Mouse (Mus musculus) hindbrain, embryonic 11.5 days (tissue): ENCODE measurements around the gene 2610318N02Rik. TPM values are rescaled to one million over a fixed set of nuclear protein-coding genes. Genes with fewer than 3 reads are reported as not detected.
"Not testable (repeated sequence)": the region's sequence is repeated elsewhere in the genome, so short reads cannot be mapped to it uniquely, and the experiment has no call there.

Source experiments
- ATAC-seq: fragments of 200-750 bp; cut with Nextera tagmentation; 2 replicates; pipeline ENCODE4 v1.8.0; 2017; ENCODE audit warnings: mild to moderate bottlenecking, moderate TSS enrichment, moderate library complexity; ENCODE audit not compliant: low FRiP score
- DNase-seq: peaks from one replicate; pipeline ENCODE4 v3.0.0-alpha.2; 2015; ENCODE audit warnings: low spot score
- H3K27ac ChIP-seq: fragments of 300-500 bp; sonication (generic); 2 replicates; pipeline ENCODE4 v1.5.1; 2014; ENCODE audit warnings: mild to moderate bottlenecking, low read depth, low read length
- H3K27me3 ChIP-seq: fragments of 300-500 bp; sonication (generic); 2 replicates; pipeline ENCODE4 v1.6.1; 2014; ENCODE audit warnings: mild to moderate bottlenecking, low read length, moderate library complexity, mixed read lengths; ENCODE audit not compliant: control insufficient read depth, insufficient read depth
- H3K36me3 ChIP-seq: fragments of 300-500 bp; sonication (generic); 2 replicates; pipeline ENCODE4 v1.6.1; 2014; ENCODE audit warnings: mild to moderate bottlenecking, low read length, moderate library complexity, mixed read lengths; ENCODE audit not compliant: control insufficient read depth, insufficient read depth
- H3K4me1 ChIP-seq: fragments of 300-500 bp; sonication (generic); replicated peaks from 2 replicates; pipeline ENCODE4 v1.6.1; 2014; ENCODE audit warnings: low read length, mixed read lengths; ENCODE audit not compliant: control insufficient read depth, insufficient read depth
- H3K4me2 ChIP-seq: fragments of 300-500 bp; sonication (generic); replicated peaks from 2 replicates; pipeline ENCODE4 v1.6.1; 2014; ENCODE audit warnings: mild to moderate bottlenecking, low read depth, low read length
- H3K4me3 ChIP-seq: fragments of 300-500 bp; sonication (generic); 2 replicates; pipeline ENCODE4 v1.5.1; 2014; ENCODE audit warnings: low read depth, low read length
- H3K9ac ChIP-seq: fragments of 300-500 bp; sonication (generic); 2 replicates; pipeline ENCODE4 v1.6.1; 2014; ENCODE audit warnings: low read depth, low read length
- H3K9me3 ChIP-seq: fragments of 300-500 bp; sonication (generic); 2 replicates; pipeline ENCODE4 v1.6.1; 2016; ENCODE audit warnings: low read length; ENCODE audit not compliant: control insufficient read depth
- WGBS: fragments of 180-500 bp; shearing (Covaris S2); extraction: QIAGEN DNeasy Blood & Tissue Kit; methylation state at CpG from one replicate; pipeline ENCODE4 v1.1.7; 2014; 5-methylcytosine and 5-hydroxymethylcytosine counted together
- polyA plus RNA-seq: library from polyadenylated mRNA; unstranded; fragments of >200 nt; fragmentation: Nextera tagmentation; extraction: Ambion mirVana; gene quantifications from 2 replicates; pipeline ENCODE4 v1.2.1, GENCODE M21; 2014

Gene 2610318N02Rik
- polyA plus RNA-seq, result 98.3 and 107 TPM in 2 replicates

- no peaks in the 10 kb centered on the region for H3K9me3 ChIP-seq
- no peaks in the 10 kb centered on the region for H3K27me3 ChIP-seq
- peaks cover 1% of the 10 kb centered on the region; the same call in 1 of the 2 replicates for H3K36me3 ChIP-seq
- peak within 1 kb of the TSS; percentile 66 for H3K9ac ChIP-seq
- peak within 1 kb of the TSS; percentile 58 for H3K27ac ChIP-seq
- under 1% methylated on average over 25 of the region's 25 CpGs for WGBS
- no peaks in the 10 kb centered on the region; the same call in none of the 2 replicates for H3K4me1 ChIP-seq
- peak within 1 kb of the TSS; percentile 56 for H3K4me3 ChIP-seq
- ATAC-seq, result peak; percentile 93
- DNase-seq, result peak; percentile 88
- H3K4me2 ChIP-seq, result peak within 1 kb of the TSS; percentile 80
These were observed at the start of gene 2610318N02Rik for GRCm38 (mm10) chr16:17124871-17125520. TSS of gene 2610318N02Rik (minus strand) at chr16:17125167.

DNA sequence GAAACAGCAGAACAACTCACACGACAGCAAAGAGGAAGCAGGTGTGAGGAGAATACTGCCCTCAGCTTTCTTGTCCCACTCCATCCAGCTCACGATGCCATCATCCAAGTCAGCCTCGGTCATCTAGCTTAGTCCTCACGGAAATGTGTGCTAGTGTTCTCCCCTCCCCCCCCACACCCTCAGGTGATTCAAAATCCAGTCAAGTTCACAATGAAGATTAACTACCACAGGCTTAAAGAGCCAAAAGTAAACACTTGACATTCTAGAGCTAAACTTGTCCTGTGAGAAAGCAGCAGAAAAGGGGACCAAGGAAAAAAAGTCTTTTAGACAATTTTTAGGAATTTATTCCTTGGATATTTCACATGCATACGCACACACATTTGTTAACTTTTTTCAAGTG is 43.1 kb upstream of the 2610318N02Rik start:
- H3K36me3 ChIP-seq, result 0 out of 2 replicates have a peak, but pooled peaks cover 6% of the 10 kb centered on the region
- no peak overlapping the region for H3K27ac ChIP-seq
- ATAC-seq (no peak), DNase-seq (no peak)
- no peaks in the 10 kb centered on the region for H3K27me3 ChIP-seq
- WGBS, result 92% methylated on average over 5 of the region's 5 CpGs
- H3K4me1 ChIP-seq, result no peaks in the 10 kb centered on the region
- no peak overlapping the region for H3K9ac ChIP-seq
- H3K4me3 ChIP-seq, result no peak overlapping the region
- H3K9me3 ChIP-seq, result no peaks in the 10 kb centered on the region
- no peak overlapping the region for H3K4me2 ChIP-seq

GRCm38 (mm10) chr16:17167179-17167578 is 42.2 kb upstream of the 2610318N02Rik start:
- H3K9me3 ChIP-seq, result no peaks in the 10 kb centered on the region
- no peaks in the 10 kb centered on the region for H3K4me1 ChIP-seq
- H3K4me3 ChIP-seq, result no peak overlapping the region
- no peak for DNase-seq
- H3K27me3 ChIP-seq, result no peaks in the 10 kb centered on the region
- ATAC-seq, result no peak
- no peak overlapping the region for H3K27ac ChIP-seq
- 0 out of 2 replicates have a peak, but pooled peaks cover 6% of the 10 kb centered on the region for H3K36me3 ChIP-seq
- H3K4me2 ChIP-seq, result no peak overlapping the region
- no peak overlapping the region for H3K9ac ChIP-seq

DNA sequence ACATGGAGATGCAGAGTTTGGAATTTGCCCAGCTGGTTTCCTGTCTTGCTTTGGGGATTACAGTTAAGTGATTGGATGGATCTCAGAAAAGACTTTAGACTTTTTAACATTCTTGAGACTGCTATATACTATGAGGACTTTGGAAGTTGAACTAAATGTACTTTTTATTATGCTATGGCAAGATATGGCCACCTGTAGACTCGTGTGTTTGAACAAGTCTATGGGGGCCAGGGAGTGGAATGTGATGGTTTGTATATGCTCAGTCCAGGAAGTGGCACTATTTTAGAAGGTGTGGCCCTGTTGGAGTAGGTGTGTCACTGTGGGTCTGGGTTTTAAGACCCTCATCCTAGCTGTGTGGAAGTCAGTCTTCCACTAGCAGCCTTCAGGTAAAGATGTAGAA is 40.5 kb upstream of the 2610318N02Rik start:
- H3K4me1 ChIP-seq, H3K4me3 ChIP-seq, H3K9me3 ChIP-seq, ATAC-seq, H3K27ac ChIP-seq, H3K4me2 ChIP-seq, H3K36me3 ChIP-seq, DNase-seq, H3K27me3 ChIP-seq, H3K9ac ChIP-seq: not testable (repeated sequence)
- WGBS, result 92% methylated on average over 1 of the region's 1 CpGs

DNA sequence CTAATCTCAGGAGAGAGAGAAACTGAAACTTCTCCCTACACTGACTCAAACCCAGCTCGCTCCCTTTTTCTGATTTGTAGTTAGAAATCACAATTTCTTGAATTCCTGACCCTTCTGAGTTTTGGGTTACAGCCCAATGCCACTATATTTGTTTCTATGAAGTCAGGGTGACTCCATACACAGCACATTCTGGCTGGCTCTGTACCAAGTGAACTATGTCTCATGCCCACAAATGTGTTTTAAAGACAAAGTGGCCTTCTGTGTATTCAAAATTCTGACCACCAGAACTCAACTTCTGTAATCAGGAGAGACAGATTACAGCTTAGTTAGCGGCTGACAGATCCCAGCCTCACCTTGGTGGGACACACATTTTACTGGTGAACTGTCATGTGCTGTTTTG is 29.4 kb upstream of the 2610318N02Rik start:
- no peaks in the 10 kb centered on the region for H3K9me3 ChIP-seq
- no peak overlapping the region for H3K9ac ChIP-seq
- H3K27me3 ChIP-seq, result no peaks in the 10 kb centered on the region
- H3K4me3 ChIP-seq, result no peak overlapping the region
- H3K36me3 ChIP-seq, result peaks cover 3% of the 10 kb centered on the region; the same call in 1 of the 2 replicates
- WGBS, result 97% methylated on average over 2 of the region's 2 CpGs
- ATAC-seq (no peak), DNase-seq (no peak)
- H3K4me1 ChIP-seq, result no peaks in the 10 kb centered on the region
- H3K27ac ChIP-seq, result no peak overlapping the region
- no peak overlapping the region for H3K4me2 ChIP-seq

DNA sequence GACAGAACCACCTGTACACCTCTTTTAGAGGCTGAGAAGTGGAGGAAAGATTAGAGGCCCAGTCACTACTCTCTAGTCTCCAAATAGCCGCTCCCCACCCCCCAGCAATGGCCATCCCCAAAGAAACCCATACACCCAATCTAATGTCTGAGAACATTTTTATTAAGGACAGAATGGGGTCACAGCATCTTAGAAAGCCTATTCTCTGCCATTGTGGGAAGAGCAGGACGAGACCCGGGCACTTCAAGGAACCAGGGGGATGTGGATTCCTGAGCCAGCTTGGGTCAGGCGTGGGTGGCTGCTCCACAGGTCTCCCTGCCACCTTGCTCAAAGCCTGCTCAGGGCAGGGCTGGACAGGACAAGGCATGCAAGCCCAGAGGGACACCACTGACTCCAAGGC is 26.9 kb upstream of the 2610318N02Rik start:
- ATAC-seq (no peak), DNase-seq (no peak)
- no peak overlapping the region for H3K9ac ChIP-seq
- H3K9me3 ChIP-seq, result no peaks in the 10 kb centered on the region
- 0 out of 2 replicates have a peak, but pooled peaks cover 3% of the 10 kb centered on the region for H3K4me1 ChIP-seq
- H3K36me3 ChIP-seq, result no peaks in the 10 kb centered on the region
- WGBS, result 92% methylated on average over 4 of the region's 4 CpGs
- peaks cover 12% of the 10 kb centered on the region for H3K27me3 ChIP-seq
- no peak overlapping the region for H3K4me2 ChIP-seq
- no peak overlapping the region for H3K27ac ChIP-seq
- H3K4me3 ChIP-seq, result no peak overlapping the region

- Histone ChIP-seq H3K9me3 (no peaks in the 10 kb centered on the region), H3K27ac (no peak overlapping the region), H3K9ac (no peak overlapping the region), H3K36me3 (no peaks in the 10 kb centered on the region), H3K4me1 (0 out of 2 replicates have a peak, but pooled peaks cover 3% of the 10 kb centered on the region), H3K4me2 (no peak overlapping the region), H3K4me3 (no peak overlapping the region), H3K27me3 (peaks cover 12% of the 10 kb centered on the region)
- no peak for DNase-seq
- no peak for ATAC-seq
- 87% methylated on average over 7 of the region's 7 CpGs for WGBS
These were observed 25.7 kb upstream of the 2610318N02Rik start for GRCm38 (mm10) chr16:17150520-17151258.

DNA sequence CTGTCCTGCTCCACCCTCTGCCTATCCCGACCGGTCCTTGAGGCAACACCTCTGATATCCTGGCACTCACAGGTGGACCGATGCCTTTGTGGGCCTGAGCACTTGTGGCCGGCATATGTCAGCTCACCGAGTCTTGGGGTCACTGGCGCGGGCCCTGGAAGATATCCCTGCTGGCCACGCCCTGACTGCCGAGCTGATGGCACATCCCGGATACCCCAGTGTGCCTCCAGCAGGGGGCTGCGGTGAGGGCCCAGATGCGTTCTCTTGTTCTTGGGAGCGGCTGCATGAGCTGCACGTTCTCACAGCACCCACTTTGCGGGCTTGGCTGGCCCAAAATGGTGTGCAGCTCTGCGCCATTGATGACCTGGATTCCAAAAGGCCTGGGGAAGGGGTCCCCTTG is 23.1 kb upstream of the 2610318N02Rik start:
- H3K9ac ChIP-seq, result no peak overlapping the region
- peak overlapping the region; percentile 80 for H3K4me2 ChIP-seq
- ATAC-seq (peak; percentile 25; the same call in 1 of the 2 replicates), DNase-seq (peak; percentile 67)
- no peaks in the 10 kb centered on the region for H3K36me3 ChIP-seq
- H3K9me3 ChIP-seq, result no peaks in the 10 kb centered on the region
- H3K27me3 ChIP-seq, result peaks cover 12% of the 10 kb centered on the region
- 0 out of 2 replicates have a peak, but pooled peaks cover 3% of the 10 kb centered on the region for H3K4me1 ChIP-seq
- 6% methylated on average over 16 of the region's 16 CpGs for WGBS
- H3K4me3 ChIP-seq, result peak overlapping the region; percentile 36
- no peak overlapping the region for H3K27ac ChIP-seq
